Mouse (Mus musculus): ENCODE results near the gene Srpr. TPM values are rescaled to one million over a fixed set of nuclear protein-coding genes. Genes with fewer than 3 reads are reported as not detected.

The Srpr gene
- polyA plus RNA-seq (2016; fragmentation: Nextera tagmentation; extraction: Ambion mirVana): 97.4 and 101 TPM in 2 replicates

DNA sequence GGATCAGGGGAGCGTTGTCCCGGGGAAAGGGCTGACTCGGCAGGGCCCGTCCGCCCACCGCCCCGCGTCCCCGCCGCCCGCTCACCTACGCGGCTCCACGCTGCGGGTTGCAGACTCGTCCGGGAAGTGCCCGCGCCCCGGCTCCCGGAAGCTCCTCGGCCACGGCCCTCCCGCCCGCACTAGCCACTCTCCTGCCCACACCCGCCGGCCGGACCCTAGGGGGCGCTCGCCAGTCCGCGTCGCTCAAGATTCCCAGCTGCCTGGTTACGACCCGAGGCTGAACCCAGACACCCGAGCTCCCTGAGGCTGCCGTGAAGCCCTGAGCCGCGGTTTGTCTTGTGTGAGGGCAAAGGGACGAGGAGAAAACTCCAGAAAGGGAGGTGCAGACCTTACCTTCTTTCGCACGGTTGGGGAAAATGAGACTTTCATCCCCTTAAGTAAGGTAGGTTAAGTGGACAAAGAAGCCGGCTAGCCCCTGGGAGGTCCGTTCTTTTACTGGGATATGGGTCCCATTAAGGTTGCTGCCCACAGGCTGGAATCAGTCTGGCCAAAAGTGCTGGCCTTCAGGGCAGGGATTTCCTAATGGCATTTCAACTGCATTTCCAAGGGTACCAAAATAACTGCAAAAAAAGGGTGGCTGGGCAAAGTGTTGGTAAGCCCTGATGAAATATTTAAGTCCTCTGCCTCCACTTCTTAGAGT is at the start of gene Srpr, which contains the start of gene Tirap:
Gene Srpr, plus strand, starts transcription at position 404 of the 700 bp plus-strand sequence.
Gene Tirap, minus strand, starts transcription at position 520 of the 700 bp plus-strand sequence.
- peaks cover 19% of the 10 kb centered on the region for H3K4me1 ChIP-seq (replicated peaks)
- H3K27me3 ChIP-seq (replicated peaks): no peaks in the 10 kb centered on the region
- peak within 1 kb of the TSS; percentile 80 for H3K4me3 ChIP-seq
- peak within 1 kb of the TSS; percentile 74 for H3K4me2 ChIP-seq
- under 1% methylated on average over 43 of the region's 44 CpGs for WGBS
- H3K9ac ChIP-seq: peak within 1 kb of the TSS; percentile 86
- no peak within 1 kb of the TSS for H3K27ac ChIP-seq (ENCODE audit: poor library complexity, severe bottlenecking)
- ATAC-seq (ENCODE audit: insufficient number of reproducible peaks, low FRiP score): peak; percentile 90
- H3K9me3 ChIP-seq (replicated peaks): no peaks in the 10 kb centered on the region
- peaks cover 8% of the 10 kb centered on the region for H3K36me3 ChIP-seq

DNA sequence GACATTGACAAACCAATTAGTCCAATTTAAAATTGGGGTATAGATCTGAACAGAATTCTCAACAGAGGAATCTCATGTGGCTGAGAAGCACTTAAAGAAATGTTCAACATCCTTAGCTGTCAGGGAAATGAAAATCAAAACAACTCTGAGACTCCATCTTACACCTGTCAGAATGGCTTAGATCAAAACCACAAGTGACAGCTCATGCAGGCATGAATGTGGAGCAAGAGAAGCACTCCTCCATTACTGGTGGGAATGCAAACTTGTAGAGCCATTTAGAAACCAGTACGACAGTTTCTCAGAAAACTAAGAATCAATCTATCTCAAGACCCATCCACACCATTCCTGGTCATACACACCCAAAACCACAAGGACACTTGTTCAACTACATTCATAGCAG is 47.1 kb upstream of the Srpr start:
- 84% methylated on average over 1 of the region's 1 CpGs for WGBS

DNA sequence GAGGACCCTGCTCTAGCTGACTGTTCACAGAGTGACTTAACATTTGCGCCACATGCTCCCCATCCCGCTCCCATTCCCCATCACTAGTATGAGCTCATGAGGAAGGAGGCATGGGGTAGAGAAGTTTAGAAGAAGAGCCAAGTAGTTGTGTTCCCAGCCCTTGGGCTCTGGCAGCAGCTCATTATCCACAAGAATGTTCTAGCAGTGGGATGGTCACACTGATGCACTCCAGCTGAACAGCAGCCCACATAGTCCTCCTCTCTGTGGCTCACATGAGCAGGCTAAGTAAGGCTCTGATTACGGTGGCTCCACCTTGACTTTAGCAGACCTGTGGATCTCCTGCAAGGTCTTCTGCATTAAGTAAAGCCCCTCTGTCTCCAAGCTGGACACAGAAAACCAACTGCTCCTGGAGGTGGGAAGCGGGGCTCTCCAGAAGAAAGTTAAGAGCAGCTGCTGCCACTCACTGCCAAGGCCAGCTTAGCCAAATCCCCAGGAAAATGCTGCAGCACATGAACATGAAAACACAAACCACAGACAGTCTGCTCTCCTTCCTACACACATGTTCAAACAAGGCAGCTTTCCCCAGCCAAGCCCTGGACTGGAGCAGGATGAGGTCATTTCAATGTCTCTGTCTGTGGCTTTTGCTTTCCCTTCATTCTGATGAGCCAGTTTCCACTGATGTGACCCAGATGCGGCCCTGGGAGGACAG is 43.8 kb upstream of the Srpr start:
- Histone ChIP-seq H3K27ac (ENCODE audit: poor library complexity, severe bottlenecking) (no peak overlapping the region), H3K4me2 (no peak overlapping the region), H3K9me3 (replicated peaks) (no peaks in the 10 kb centered on the region), H3K4me1 (replicated peaks) (peaks cover 14% of the 10 kb centered on the region; the same call in 1 of the 2 replicates), H3K9ac (no peak overlapping the region), H3K27me3 (replicated peaks) (no peaks in the 10 kb centered on the region), H3K4me3 (no peak overlapping the region), H3K36me3 (no peaks in the 10 kb centered on the region)
- 83% methylated on average over 5 of the region's 5 CpGs for WGBS
- no peak for ATAC-seq (ENCODE audit: insufficient number of reproducible peaks, low FRiP score)

More for the DNA sequence above, 47.1 kb upstream of the Srpr start:
- Histone ChIP-seq H3K4me2 (no peak overlapping the region), H3K9me3 (replicated peaks) (no peaks in the 10 kb centered on the region), H3K4me3 (no peak overlapping the region), H3K9ac (no peak overlapping the region), H3K36me3 (no peaks in the 10 kb centered on the region), H3K27me3 (replicated peaks) (no peaks in the 10 kb centered on the region), H3K4me1 (replicated peaks) (peaks cover 10% of the 10 kb centered on the region; the same call in 1 of the 2 replicates), H3K27ac (ENCODE audit: poor library complexity, severe bottlenecking) (no peak overlapping the region)
- ATAC-seq (ENCODE audit: insufficient number of reproducible peaks, low FRiP score): no peak

DNA sequence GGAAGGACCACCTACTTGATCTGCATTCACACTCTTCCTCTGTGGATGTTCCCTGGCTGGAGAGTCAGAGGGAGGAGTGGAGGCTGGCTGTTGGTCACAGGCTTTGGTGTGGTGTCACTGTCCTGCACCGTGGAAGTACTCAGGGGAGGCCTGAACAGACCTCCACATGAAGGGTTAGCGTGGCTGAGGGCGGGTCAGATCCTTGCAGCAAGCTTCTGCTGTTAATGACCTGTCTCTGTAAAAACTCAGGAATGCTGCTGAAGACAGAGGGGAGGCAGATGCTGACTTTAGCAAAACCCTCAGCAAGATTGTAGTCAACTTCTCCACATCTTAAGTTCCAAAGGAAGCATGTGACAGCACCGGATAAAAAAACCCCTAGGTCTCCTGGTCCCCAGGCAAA is 43.1 kb upstream of the Srpr start:
- no peaks in the 10 kb centered on the region for H3K27me3 ChIP-seq (replicated peaks)
- 78% methylated on average over 4 of the region's 4 CpGs for WGBS
- no peak overlapping the region for H3K4me2 ChIP-seq
- no peak overlapping the region for H3K27ac ChIP-seq (ENCODE audit: poor library complexity, severe bottlenecking)
- ATAC-seq (ENCODE audit: insufficient number of reproducible peaks, low FRiP score): no peak
- H3K4me3 ChIP-seq: no peak overlapping the region
- no peaks in the 10 kb centered on the region for H3K36me3 ChIP-seq
- H3K4me1 ChIP-seq (replicated peaks): peaks cover 14% of the 10 kb centered on the region; the same call in 1 of the 2 replicates
- H3K9ac ChIP-seq: no peak overlapping the region
- H3K9me3 ChIP-seq (replicated peaks): no peaks in the 10 kb centered on the region

DNA sequence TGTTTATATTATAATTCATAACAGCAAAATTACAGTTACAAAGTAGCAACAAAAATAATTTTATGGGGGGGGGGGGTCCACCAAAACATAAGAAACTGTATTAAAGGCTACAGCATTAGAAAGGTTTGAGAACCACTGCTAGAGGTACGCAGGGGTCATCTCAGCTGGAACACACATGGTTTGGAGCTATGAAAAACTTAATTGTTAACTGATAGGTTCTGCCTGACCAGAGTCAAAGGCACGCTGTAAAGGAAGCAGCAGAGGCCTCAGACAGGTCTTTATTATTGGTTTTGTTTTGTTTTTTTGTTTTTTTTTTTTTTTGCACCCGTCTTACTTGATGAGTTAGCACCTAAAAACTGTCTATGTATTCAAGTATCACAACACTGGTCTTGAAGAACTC is 41.5 kb upstream of the Srpr start:
- H3K4me3 ChIP-seq: no peak overlapping the region
- H3K4me1 ChIP-seq (replicated peaks): peaks cover 14% of the 10 kb centered on the region; the same call in 1 of the 2 replicates
- ATAC-seq (ENCODE audit: insufficient number of reproducible peaks, low FRiP score): no peak
- 87% methylated on average over 3 of the region's 3 CpGs for WGBS
- H3K4me2 ChIP-seq: no peak overlapping the region
- H3K27me3 ChIP-seq (replicated peaks): no peaks in the 10 kb centered on the region
- H3K27ac ChIP-seq (ENCODE audit: poor library complexity, severe bottlenecking): no peak overlapping the region
- no peaks in the 10 kb centered on the region for H3K36me3 ChIP-seq
- H3K9ac ChIP-seq: no peak overlapping the region
- no peaks in the 10 kb centered on the region for H3K9me3 ChIP-seq (replicated peaks)

DNA sequence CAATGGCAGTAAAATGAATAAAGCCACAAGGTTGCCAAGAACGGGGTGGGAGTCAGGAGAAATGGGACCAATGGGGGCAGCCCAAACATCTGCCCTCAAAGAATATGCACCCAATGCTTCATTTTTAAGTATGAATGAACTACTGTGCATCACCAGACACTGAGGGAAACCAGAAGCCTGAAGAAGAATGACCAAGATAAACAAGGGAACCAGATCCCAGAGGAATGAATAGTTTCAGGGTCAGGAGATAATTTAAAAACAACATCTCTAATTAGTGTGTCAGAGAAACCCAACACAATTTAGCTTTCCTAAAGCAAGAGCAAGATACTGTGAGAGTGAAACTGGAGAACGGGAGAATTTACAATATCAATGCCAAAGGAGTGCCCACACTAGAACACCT is 39.3 kb upstream of the Srpr start:
- 59% methylated on average over 2 of the region's 2 CpGs for WGBS
- ATAC-seq (ENCODE audit: insufficient number of reproducible peaks, low FRiP score): no peak

DNA sequence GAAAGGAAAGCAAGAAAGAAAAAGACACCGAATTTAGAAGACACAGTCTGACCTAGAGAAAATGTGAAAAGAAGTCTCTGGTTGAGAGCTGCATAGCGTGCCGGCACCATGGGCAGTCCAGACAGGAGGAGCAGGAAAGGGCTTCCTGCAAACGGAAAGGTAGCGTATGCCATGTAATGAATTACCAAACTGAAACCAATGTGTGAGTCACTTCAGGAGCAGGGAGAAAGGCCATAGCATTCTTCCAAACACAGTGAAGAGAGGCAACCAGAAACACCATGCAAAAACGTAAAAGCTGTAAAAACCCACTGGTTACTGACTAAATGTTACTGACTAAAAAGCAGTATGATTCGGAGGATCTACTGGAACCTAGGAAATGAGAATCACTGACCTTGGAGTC is 38.3 kb upstream of the Srpr start:
- no peaks in the 10 kb centered on the region for H3K9me3 ChIP-seq (replicated peaks)
- peaks cover 4% of the 10 kb centered on the region; the same call in 1 of the 2 replicates for H3K4me1 ChIP-seq (replicated peaks)
- no peak overlapping the region for H3K4me3 ChIP-seq
- no peaks in the 10 kb centered on the region for H3K27me3 ChIP-seq (replicated peaks)
- no peak overlapping the region for H3K27ac ChIP-seq (ENCODE audit: poor library complexity, severe bottlenecking)
- H3K4me2 ChIP-seq: no peak overlapping the region
- H3K36me3 ChIP-seq: peaks cover 4% of the 10 kb centered on the region; the same call in 1 of the 2 replicates
- WGBS: 85% methylated on average over 7 of the region's 7 CpGs
- H3K9ac ChIP-seq: no peak overlapping the region
- ATAC-seq (ENCODE audit: insufficient number of reproducible peaks, low FRiP score): no peak

More for the DNA sequence above, 39.3 kb upstream of the Srpr start:
- no peak overlapping the region for H3K27ac ChIP-seq (ENCODE audit: poor library complexity, severe bottlenecking)
- peaks cover 14% of the 10 kb centered on the region; the same call in 1 of the 2 replicates for H3K4me1 ChIP-seq (replicated peaks)
- H3K4me3 ChIP-seq: no peak overlapping the region
- H3K36me3 ChIP-seq: peaks cover 4% of the 10 kb centered on the region; the same call in 1 of the 2 replicates
- H3K9ac ChIP-seq: no peak overlapping the region
- H3K4me2 ChIP-seq: no peak overlapping the region
- H3K9me3 ChIP-seq (replicated peaks): no peaks in the 10 kb centered on the region
- H3K27me3 ChIP-seq (replicated peaks): no peaks in the 10 kb centered on the region

DNA sequence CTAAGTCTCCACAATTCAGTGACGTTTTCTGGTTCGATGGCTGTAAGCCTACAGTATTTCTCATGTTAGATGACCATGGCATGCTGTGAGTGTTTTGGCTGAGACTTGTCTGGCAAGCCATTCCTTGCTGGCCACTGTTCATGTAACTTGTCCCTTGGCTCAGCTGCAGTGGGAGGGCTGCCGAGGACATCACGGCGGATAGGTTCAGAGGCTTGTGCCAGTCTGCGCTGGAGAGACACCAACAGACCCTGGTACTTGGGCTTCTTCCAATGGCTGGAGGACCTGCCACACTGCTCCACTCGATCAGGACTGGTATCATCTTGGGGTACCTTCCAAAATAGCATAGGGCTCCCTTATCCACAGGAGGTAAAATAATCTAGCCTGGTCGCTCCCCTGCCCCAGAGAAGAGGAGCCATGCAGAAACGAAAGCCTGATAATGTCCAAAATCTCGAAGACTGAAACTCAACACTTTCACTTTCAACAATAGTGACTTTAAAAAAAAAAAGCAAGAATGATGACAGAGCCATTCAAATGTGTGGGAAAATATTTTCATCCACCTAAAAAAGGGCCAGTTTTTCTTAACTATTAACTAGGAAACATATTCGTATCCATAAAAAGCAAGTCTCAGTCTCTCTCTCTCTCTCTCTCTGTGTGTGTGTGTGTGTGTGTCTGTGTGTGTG is 36.8 kb upstream of the Srpr start:
- Histone ChIP-seq H3K4me1 (replicated peaks) (0 out of 2 replicates have a peak, but pooled peaks cover 3% of the 10 kb centered on the region), H3K9ac (no peak overlapping the region), H3K27ac (ENCODE audit: poor library complexity, severe bottlenecking) (no peak overlapping the region), H3K27me3 (replicated peaks) (no peaks in the 10 kb centered on the region), H3K4me2 (no peak overlapping the region), H3K9me3 (replicated peaks) (no peaks in the 10 kb centered on the region), H3K4me3 (no peak overlapping the region), H3K36me3 (peaks cover 7% of the 10 kb centered on the region; the same call in 1 of the 2 replicates)
- ATAC-seq (ENCODE audit: insufficient number of reproducible peaks, low FRiP score): no peak
- WGBS: 83% methylated on average over 11 of the region's 11 CpGs

DNA sequence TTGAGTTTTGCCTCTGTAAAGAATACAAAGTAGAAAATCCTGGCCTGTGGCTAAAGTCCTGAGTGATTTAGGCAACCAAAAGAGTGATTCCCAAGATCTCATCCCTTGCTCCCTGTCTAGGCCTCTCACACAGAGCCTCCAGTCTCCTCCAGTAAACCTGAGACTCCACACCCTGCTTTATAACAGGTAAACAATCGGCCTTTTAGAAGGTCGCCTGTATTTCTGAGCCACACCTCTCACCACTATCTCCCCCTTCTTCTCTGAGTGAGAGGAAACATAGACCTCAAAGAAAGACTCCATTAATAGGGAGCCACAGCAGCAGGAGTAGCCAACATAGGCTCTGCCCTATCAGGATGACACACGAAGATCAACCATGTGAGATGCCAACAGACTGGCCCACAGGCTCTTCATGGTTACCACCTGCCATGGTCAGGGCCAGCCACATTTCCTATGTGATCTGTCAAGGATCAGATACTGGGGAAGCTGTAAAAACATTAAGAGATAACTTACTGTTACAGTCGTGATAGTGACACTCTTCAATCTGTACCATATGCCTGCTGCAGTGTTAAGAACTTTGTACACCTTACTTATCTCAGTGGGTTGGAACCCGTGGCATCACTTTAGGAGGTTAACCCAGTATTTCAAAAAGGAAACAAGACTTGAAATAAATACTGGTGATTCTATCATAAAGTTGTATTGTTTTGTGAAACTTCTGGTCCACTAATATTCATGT is 35.7 kb upstream of the Srpr start:
- Histone ChIP-seq H3K9ac (no peak overlapping the region), H3K4me1 (replicated peaks) (0 out of 2 replicates have a peak, but pooled peaks cover 3% of the 10 kb centered on the region), H3K36me3 (peaks cover 8% of the 10 kb centered on the region; the same call in 1 of the 2 replicates), H3K9me3 (replicated peaks) (no peaks in the 10 kb centered on the region), H3K4me3 (no peak overlapping the region), H3K4me2 (no peak overlapping the region), H3K27ac (ENCODE audit: poor library complexity, severe bottlenecking) (no peak overlapping the region), H3K27me3 (replicated peaks) (no peaks in the 10 kb centered on the region)
- WGBS: 62% methylated on average over 5 of the region's 5 CpGs
- ATAC-seq (ENCODE audit: insufficient number of reproducible peaks, low FRiP score): no peak

DNA sequence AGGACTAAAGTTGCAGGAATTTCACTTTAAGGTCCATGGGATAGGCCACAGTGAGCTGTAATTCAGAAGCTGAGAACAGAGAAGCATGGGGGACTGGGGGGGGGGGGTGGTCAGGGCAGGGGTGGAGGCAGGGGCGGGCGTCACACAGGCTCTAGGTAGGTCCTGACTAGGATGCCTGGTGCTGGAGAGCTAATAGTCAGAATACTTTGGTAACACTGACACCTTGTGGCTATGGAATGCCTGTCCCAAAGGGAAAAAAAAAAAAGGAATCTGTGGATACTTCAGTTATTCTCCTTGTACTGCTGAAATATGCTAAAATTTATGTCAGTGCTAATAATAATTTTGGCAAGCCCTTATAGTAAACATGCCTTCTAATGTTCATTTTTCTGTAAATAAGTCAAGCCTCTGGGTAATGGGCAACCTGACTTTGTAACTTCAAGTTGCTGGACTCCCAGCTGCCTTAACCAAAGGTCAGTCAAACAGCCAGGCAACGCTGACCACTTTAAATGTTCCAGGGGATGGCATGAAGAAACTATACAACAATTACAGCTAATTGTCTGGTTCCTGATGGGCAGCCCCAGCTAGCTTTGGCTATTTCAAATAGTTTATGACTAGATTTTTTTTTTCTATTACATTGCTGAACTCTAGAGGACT is 33.7 kb upstream of the Srpr start:
- H3K4me3 ChIP-seq: no peak overlapping the region
- no peaks in the 10 kb centered on the region for H3K4me1 ChIP-seq (replicated peaks)
- H3K36me3 ChIP-seq: peaks cover 22% of the 10 kb centered on the region
- no peak overlapping the region for H3K4me2 ChIP-seq
- no peak overlapping the region for H3K27ac ChIP-seq (ENCODE audit: poor library complexity, severe bottlenecking)
- H3K27me3 ChIP-seq (replicated peaks): no peaks in the 10 kb centered on the region
- H3K9me3 ChIP-seq (replicated peaks): no peaks in the 10 kb centered on the region
- ATAC-seq (ENCODE audit: insufficient number of reproducible peaks, low FRiP score): peak; percentile 57; the same call in 1 of the 2 replicates
- H3K9ac ChIP-seq: no peak overlapping the region
- WGBS: 29% methylated on average over 3 of the region's 3 CpGs
